Mouse (Mus musculus): Measurements from ENCODE around the gene Gm20721.

Gene Gm20721

DNA sequence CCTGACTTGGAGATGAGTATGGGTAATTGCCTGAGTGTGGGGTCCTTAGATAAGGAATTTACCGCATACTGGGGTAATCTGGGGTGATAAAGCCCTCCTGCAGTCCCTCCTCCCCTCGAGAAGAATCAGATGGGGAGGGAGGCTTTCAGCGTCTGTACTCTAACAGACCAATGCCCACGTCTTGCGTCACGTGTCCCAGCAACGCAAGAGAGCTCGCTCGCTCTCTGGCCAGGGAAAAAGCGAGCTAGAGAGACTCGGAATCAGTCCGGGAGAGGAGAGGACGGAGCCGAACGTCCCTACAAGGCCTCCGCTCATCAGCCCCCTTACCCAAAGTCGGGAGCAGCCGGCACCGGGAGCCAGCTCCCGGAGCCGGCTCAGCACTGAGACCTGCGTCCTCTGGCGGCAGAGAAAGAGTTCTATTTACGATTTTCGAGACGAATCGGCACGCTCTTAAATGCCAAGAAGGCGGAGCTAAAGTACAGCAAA is 49.4 kb downstream of the Gm20721 start:
- DNase-seq (ENCODE audit: low spot score) = no peak

DNA sequence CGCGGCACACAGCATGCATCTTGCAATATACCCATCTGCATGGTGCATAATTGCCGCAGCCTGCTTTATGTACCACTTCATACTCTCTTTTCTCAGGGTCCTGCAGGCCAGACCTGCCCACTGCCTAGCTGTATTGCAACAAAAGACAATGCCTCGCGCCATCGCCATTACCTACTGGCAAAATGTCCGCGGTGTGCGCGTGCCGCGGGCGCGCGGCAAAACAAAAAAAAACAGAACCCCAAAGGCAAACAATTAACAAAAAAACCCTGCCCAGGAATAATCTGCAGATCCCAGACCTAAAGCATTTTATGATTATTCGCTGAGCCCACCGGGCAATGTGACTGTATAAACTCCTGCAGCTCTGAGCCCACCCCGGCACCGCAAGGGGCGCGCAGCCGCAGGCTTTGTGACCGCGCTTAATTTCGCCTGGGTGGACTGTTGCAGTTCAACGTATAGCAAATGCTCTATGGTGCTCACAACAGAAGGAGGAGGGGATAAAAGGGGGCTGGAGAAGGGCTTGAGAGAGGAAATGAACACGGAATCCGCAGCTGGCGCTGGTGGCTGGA is 50.5 kb downstream of the Gm20721 start:
- no peak for DNase-seq (ENCODE audit: low spot score)

DNA sequence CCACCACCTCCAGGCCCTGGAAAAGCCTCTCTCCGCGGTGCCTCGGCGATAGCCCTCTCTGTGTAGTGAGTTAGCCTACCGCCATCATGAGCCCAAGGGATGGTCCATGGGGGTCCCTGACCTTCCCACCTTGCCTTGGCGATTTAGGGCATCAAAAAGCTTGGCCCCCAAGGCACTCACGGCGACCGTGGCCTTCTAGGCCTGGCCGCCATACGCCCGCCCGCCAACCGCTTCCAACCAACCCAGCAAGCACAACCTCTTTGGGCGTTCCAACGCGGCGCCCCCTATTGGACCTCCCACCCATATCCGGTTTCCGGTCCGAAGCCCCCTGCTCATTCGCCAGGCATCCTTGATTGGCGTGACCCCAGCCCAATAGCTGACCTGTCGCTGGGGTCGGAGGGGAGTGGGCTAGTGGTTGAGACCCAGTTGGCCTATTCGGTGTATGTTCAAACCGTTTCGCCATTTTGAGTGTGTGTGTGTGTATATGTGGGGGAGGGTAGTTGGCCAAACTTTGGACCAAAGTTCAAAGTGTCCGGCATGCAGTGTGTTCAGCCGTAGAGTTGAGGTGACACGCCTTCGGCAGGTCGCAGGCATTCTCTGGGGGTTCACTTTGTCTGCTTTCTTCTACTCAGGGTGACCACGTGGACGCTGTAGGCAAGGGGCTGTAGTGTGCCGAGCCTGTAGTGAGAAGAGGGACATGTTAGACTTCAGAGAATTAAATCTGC is 51.2 kb downstream of the Gm20721 start:
- DNase-seq (ENCODE audit: low spot score) = peak; percentile 63

DNA sequence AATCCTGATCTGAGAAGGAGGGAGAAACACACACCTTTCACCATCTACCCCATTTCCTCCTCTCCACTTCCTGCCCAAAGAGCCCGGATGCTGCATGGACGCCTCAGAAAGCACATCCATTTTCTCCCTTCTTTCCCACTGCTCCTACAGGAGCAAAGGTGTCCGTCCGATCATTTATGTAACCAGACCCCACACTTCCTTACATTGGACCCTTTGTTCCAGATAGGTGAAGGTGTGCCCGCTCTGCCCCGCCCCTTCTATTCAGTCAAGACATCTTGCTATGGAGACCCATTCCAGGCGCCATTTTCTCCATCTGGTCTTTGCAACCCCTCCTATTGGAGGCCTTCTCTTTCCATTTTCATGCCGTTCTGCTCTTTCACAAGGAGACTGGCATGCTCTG is 52.1 kb downstream of the Gm20721 start:
- no peak for DNase-seq (ENCODE audit: low spot score)

DNA sequence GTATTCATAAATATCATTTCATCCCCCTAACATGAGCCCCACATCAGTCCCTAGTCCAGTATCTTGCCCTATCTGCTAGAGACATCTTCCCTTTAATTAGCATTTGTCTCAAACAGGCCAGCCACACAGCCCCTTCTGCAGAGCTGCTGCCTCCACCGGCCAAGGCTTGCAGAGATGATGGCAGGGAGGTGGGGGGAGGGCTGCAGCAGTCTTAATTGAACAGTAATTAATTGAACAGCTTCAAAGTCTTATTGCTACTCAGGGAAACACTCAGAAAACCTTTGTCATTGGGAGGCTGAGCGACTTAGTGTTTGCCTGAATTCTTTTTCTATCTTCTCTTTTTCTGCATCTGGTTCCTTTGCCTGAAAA is 54.9 kb downstream of the Gm20721 start:
- no peak for DNase-seq (ENCODE audit: low spot score)

DNA sequence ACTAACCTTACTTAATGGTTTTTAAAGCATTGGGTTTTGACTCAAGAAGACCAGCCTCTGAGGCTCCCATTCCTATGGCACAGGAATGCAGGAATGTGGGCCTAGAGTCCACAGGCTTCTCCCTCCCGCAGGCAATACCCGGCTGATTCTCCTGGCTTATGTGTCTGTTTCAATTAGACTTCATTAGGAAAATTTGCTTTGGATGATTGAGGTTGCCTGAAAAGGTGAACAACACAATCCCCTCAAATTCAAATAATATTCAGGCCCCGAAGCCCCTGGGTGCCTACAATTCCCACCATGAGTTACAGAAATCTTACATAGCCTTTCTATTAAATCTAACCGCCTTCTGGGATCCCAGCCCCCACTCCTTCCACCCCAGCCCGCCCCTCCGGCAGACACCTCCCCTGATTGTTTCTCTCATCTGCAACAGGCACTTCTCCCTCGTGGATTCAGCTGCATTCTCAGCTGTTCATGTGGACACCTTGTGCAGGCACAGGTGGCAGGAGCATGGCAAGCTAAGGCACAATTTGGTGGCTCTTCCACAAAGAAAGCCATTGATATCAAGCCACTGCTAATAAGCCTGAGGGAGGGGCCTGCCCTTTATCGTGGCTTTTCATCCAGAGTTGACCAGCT is 55.4 kb downstream of the Gm20721 start:
- DNase-seq (ENCODE audit: low spot score) = no peak

DNA sequence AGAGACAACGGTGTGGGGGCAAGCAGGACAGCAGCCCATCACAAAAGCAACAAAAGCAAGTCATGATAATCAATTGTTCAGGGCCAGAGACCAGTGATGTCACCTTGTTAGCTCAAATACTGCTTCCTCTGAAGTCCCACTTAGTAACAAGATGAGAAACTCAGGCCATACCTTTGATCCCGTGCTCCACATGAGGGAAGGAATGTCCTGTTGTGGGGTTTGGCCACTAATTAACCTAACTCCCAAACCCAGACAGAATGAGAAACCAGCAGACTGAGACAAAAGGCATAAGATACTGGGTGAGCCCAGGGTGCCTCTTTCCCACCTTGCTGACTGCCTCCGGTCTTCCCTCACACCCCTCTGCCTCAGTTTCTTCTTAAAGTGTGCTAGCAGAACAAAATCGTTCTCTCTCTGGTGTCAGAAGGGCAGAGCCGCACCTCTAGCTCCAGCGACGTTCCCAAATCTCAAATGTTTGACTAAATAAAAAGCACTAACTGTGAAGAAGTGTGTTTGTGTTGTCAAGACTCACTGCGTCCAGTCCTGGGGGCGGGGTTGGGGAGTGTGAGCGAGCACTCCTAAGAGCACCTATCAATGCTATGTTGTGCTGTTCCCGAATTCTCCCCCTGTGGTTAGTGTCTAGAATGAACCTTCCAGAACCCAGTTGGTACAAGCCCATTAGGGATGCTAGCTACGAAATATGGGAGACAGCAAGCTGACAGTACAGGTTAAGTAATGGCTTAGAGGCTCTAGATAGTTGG is 57.7 kb downstream of the Gm20721 start:
- DNase-seq (ENCODE audit: low spot score) = no peak

DNA sequence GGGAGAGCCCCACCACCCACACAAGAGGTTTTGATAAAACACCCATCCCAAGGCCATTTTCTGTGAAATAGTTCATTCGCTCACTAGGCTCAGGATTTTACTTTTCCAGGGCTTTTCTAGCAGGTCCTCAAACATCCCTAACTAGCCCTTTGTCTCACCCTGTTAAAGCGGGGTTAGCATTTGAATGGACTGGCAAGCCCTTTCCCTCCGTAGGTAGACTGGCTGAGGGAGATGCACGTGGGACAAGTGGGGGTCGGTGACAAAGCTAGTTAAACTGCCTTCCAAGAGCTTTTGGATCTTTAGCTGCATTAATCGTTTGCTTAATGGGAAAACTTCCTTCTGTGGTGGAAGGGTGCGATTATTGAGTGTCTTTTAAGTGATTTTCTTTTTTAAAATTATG is 58.6 kb downstream of the Gm20721 start:
- DNase-seq (ENCODE audit: low spot score) = no peak

DNA sequence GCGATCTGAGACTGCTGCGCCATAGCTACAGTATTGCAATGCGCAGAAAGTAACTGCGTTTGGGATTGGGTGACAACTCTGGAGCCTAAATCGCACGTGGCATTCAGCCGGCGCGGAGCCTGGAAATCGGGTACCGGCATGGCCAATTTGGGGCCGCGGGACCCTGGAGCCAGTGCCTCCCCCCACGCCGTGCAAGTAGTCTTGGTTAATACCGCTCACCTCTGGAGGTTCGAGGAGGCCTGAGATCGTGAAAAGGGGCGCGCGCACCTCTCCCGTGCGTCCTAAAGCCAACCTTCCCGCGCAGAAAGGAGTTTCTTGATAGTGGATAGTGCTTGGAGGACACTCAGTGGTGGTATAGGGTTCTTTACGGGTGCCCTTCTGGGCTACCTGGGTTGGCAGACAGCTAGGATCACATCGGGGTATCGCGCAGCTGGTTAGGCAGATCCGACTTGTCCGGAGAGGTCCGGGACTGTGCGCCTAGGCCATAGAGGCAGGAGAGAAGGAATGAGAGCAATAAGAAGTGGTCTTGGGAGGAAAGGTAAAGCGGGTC is 60.5 kb downstream of the Gm20721 start:
- no peak for DNase-seq (ENCODE audit: low spot score)

DNA sequence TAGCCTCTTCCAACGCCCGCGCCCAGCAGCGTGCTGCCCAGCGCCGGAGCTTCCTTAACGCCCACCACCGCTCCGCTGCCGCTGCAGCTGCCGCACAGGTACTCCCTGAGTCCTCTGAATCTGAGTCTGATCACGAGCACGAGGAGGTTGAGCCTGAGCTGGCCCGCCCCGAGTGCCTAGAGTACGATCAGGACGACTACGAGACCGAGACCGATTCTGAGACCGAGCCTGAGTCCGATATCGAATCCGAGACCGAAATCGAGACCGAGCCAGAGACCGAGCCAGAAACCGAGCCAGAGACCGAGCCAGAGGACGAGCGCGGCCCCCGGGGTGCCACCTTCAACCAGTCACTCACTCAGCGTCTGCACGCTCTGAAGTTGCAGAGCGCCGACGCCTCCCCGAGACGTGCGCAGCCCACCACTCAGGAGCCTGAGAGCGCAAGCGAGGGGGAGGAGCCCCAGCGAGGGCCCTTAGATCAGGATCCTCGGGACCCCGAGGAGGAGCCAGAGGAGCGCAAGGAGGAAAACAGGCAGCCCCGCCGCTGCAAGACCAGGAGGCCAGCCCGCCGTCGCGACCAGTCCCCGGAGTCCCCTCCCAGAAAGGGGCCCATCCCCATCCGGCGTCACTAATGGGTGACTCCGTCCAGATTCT is 61.6 kb downstream of the Gm20721 start:
- no peak for DNase-seq (ENCODE audit: low spot score)

DNA sequence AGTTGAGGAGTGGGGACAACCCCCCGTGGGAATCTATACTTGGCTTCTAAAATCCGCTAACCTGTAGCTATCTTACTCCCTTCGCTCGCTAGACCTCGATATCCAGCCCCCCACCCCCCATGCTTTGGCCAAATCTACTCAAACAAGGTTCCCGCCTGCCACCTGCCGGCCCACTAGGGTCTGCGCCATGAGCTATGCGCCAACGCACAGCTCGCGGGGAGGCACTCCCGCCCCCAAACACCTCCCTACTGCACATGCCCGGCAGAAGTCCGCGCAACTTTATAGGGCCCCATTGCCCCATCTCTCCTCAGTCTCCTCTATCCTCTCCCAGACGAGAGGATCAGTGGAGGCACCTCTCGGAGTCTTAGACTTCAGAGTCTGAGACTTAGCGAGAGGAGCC is 62.5 kb downstream of the Gm20721 start, which contains the start of gene Gnas:
TSS of gene Gnas (plus strand) at position 310 of the 400 bp plus-strand sequence.
- DNase-seq (ENCODE audit: low spot score) = no peak

DNA sequence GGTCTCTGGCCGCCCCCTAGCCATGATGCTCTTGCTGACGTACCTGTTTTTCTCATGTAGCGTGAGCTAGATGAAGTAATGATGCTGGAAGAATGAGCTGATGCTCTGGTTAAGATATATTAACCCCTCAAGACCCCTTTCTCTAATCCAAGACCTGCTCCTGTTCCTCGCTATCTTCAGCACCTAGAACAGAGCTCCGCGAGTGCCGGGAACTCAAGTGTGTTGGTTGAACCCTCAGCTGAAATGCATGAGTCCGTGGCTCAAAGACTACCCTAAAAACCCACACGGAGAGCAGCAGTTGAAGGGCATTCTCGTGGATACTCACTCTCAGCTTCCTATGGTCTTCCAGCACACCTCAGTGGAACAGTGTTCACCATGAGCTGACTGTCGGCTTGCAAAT is 63.2 kb downstream of the Gm20721 start:
- no peak for DNase-seq (ENCODE audit: low spot score)
